Mouse (Mus musculus): Measurements from ENCODE around the gene Orc3. TPM values are rescaled to one million over a fixed set of nuclear protein-coding genes. Genes with fewer than 3 reads are reported as not detected.
A peak's percentile ranks its signal among the peaks of the same experiment; 100 is the strongest.

Gene Orc3
- polyA plus RNA-seq, 2 experiments from 2014 or later: 101 to 113 TPM

DNA sequence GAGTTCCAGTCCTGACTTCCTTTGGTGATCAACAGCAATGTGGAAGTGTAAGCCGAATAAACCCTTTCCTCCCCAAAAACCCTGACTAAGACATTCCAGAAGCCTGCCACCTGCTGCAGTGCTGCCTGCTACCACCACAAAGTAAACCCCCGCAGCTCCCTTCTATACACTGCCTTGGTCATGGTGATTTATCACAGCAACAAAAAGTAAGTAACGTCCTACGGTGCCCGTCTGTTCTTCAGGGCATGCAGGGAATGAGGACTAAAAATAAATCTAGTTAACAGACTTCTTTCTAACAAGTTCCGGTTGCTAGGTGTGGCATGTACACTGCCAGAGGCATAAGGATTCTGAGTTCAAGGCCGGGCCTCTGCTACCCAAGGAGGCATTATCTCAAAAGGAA is 32.8 kb downstream of the Orc3 start:
- ATAC-seq: no peak

GRCm38 (mm10) chr4:34581489-34581888 is 33.3 kb downstream of the Orc3 start:
- ATAC-seq: peak; percentile 56

GRCm38 (mm10) chr4:34579215-34579614 is 35.5 kb downstream of the Orc3 start:
- no peak for ATAC-seq

DNA sequence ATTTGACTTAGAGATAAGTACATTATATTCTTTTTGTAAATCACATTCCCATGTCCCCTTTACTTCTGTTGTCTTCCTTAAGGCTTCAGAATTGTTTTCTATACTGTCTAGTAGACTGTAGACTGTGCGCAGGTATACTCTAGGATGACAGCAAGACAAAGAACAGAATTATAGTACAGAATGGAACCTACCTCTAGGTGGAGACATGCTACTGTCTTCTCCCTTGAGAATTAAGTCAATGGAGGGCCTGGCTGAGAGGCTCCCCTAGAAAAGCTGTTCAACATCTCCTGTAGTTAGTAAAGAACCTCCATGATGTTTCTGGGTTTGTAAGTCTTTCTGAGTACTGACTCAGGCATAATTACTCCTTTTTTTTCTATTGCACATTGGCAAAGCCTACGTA is 37.7 kb downstream of the Orc3 start:
- peak; percentile 35 for ATAC-seq

GRCm38 (mm10) chr4:34572876-34573275 is 41.9 kb downstream of the Orc3 start:
- ATAC-seq: no peak

DNA sequence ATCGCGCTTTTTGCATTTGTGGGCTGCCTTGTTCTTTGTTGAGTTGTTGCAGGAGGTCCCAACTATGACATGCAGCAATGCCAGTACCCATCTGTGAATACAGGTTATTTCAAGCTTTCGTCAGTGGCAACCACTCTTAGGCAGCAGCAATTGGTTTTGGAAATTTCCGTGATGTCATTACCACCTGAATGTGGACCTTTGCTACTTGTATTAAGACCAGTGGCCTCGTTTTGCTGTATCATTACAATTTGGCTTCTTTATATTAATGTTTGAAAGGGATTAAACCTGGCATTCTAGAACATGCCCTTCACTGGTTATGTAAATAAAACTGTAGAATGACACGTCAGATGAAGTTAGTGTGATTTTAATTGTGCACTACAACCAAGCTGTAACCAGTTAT is 48.5 kb downstream of the Orc3 start:
- ATAC-seq: peak; percentile 43

GRCm38 (mm10) chr4:34560971-34561370 is 53.8 kb downstream of the Orc3 start:
- peak; percentile 95 for ATAC-seq

DNA sequence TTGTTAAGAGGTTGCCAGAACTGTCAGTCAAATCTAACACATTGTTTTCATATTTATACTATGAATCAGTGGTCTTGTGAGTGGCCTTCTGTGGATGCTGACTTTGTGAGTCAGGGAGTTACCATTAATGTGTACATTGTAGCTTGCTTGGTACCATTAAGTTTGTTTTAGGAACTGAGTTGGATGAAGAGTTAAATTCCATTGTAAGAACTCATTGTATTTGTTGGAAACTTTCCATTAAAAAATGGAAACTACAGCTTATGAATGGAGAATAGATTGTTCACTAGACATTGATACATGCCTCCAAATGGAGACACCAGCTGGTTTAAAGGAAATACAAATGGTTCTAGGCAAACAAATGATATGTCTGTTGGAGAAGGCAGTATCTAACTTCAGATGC is 58.6 kb downstream of the Orc3 start:
- no peak for ATAC-seq

- ATAC-seq: no peak
These were observed 59.1 kb downstream of the Orc3 start for GRCm38 (mm10) chr4:34555604-34556003.

DNA sequence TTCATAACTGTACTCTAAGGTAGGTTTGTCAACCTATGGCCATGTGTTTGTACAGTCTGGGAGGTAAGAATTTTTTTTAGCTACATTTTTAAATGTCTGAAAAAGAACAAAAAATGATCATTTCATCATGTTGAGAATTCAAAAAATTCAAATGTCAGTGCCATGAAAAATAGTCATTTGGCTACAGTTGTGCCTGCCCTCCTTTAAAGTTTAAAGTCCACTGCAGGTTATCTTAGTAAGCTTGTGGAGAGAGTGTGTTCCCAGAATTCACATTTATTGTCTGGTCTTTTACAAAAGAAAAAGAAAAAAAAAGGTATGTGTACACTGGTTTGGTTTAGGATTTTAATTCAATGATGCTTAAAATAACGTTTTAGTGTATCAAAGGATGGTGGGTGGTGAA is 60.1 kb downstream of the Orc3 start:
- ATAC-seq: no peak

- ATAC-seq: no peak
These were observed 62.8 kb downstream of the Orc3 start for GRCm38 (mm10) chr4:34551966-34552365.

GRCm38 (mm10) chr4:34551098-34551809 is 63.5 kb downstream of the Orc3 start:
- peak; percentile 33 for ATAC-seq

GRCm38 (mm10) chr4:34550748-34551097 is 64.0 kb downstream of the Orc3 start, which contains the start of gene Akirin2:
TSS of gene Akirin2 (plus strand) at chr4:34550937.
- ATAC-seq: peak; percentile 39

- peak; percentile 88 for ATAC-seq
These were observed 64.6 kb downstream of the Orc3 start for GRCm38 (mm10) chr4:34549981-34550747.

DNA sequence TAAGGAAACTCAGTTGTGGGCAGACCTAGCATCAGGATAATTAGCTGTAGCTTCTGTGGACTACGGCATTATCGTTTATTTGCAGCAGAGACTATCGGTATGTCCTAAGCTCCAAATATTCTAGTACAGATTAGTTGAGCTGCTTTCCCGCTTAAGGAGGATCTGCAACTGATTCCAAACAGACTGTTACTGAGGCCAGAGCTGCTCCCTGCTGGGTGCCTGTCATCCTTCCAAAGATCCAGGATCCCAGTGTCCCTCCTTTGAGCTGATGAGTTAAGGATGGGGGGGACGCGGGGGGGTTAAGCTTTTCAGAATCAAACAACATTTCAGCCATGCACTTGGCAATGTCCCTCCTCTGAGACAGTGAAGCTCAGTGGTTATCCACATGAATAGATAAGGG is 84.8 kb downstream of the Orc3 start:
- no peak for ATAC-seq

- no peak for ATAC-seq
These were observed 85.4 kb downstream of the Orc3 start for GRCm38 (mm10) chr4:34529379-34529778.

- ATAC-seq: no peak
These were observed 86.2 kb downstream of the Orc3 start for GRCm38 (mm10) chr4:34528430-34529100.

- no peak for ATAC-seq
These were observed 88.0 kb downstream of the Orc3 start for GRCm38 (mm10) chr4:34526771-34527170.

- no peak for ATAC-seq
These were observed 91.2 kb downstream of the Orc3 start for GRCm38 (mm10) chr4:34523586-34523985.

GRCm38 (mm10) chr4:34522846-34523245 is 91.9 kb downstream of the Orc3 start:
- ATAC-seq: no peak
